Mouse (Mus musculus) lung, postnatal 4 days (tissue): Measurements from ENCODE around the gene Etnk2.

Experiments
- DNase-seq, 2 experiments: peaks; one replicate each; pipeline ENCODE4 v3.0.0; 2021

The Etnk2 gene

DNA sequence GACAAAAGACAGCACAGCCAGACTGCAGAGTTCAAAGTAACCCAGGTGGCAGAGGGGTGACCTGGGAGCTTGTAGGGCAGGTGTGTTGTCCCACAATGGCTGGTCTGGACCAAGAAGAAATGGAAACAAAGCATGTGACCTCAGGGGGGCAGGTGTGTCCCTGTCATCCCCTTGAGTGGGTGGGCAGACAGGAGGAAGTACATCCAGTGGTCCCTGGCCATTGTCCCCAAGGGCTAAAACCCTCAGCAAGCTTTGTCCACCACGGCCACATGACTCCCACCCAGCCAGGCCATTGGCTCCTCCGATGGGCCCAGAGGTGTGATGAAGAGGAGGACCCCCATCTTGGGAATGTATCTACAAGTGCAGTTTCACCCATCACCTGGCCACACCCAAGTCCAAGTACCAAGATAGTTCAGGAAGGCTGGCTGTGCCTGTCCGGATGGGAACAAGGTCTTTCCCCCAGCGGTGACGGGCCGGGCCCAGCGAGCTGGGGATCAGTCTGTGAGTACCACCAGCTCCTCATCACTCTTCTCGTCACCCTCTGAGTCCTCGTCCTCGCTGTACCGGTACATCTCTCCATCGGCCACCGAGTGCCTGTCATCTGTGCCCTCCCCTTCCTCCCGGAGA is 19.9 kb downstream of the Etnk2 start:
- DNase-seq: no peak

GRCm38 (mm10) chr1:133385506-133385905 is 22.1 kb downstream of the Etnk2 start:
- peak; percentile 76 to 87 for DNase-seq

DNA sequence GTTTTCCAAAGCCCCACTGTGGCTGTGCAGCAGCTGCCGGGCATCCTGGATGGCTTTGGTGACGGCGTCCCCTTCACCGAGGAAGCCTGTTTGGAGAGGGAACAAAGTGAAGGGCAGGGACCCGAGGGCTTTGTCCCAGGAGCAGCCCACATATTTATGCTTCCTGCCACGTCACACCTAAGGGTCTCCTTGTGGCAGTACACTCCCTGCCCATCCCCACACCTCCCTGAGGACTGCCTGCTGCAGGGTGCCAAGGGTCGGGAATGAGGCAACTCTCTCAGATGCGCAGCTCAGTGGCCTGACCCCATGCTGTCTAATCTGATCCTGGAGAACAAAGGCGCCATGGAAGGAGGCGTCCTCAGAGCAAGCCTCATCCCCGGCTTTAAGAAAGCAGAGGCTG is 22.8 kb downstream of the Etnk2 start:
- DNase-seq: no peak

DNA sequence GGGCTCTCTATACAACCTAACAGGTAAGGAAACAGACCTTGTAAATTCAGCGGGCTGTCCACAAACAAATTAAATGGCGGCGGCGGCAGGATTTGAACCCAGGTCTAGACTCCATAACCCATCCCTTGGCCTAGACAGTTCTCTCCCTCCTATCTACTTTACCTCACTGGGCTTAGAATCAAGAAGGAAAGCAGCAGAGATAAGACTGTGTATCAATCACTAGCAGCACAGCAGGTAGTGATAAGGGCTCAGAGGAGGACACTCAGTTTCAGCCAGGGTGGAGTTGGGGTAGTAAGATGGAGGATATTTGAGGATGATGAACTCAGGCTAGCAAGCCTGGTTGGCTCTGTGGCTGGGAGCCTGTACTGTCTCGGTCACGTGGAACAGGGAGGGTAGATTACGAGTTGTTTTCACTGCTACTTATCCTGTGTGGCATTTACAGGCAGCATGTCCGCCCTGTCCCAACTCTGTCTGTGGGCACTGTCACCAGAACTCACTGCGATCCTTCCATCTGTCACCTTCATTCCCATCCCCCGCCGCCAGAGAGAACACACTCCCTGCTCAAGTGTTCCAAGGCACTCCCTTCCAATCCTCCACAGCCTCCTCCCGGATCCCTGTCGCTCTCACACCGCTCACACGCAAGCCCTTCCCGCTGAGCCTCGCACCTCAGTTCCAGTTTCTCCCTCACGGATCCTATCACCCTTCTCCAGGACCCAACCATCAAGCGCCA is 24.3 kb downstream of the Etnk2 start:
- DNase-seq: no peak

DNA sequence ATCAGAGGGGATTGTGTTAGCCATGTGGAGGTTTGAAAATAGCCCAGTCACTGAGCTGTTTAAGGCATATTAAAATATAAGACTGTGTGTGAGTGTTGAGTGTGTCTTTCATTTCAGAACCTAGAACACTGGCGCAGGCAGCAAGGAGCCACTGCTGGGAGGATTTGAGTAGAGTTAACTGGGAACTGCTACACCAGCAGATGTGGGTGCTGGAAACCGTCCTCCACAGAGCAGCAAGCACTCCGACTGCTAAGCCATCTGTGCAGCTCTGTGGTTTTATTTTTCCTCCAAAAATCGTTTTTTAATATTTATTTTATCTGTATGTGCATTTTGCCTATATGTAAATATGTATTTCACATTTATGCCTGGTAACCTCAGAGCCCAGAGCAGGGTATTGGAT is 31.3 kb downstream of the Etnk2 start:
- DNase-seq: no peak

GRCm38 (mm10) chr1:133396693-133397092 is 33.3 kb downstream of the Etnk2 start:
- DNase-seq: no peak

GRCm38 (mm10) chr1:133397094-133397482 is 33.7 kb downstream of the Etnk2 start:
- DNase-seq: no peak

GRCm38 (mm10) chr1:133397483-133398237 is 34.3 kb downstream of the Etnk2 start:
- peak; percentile 58 to 74 for DNase-seq

DNA sequence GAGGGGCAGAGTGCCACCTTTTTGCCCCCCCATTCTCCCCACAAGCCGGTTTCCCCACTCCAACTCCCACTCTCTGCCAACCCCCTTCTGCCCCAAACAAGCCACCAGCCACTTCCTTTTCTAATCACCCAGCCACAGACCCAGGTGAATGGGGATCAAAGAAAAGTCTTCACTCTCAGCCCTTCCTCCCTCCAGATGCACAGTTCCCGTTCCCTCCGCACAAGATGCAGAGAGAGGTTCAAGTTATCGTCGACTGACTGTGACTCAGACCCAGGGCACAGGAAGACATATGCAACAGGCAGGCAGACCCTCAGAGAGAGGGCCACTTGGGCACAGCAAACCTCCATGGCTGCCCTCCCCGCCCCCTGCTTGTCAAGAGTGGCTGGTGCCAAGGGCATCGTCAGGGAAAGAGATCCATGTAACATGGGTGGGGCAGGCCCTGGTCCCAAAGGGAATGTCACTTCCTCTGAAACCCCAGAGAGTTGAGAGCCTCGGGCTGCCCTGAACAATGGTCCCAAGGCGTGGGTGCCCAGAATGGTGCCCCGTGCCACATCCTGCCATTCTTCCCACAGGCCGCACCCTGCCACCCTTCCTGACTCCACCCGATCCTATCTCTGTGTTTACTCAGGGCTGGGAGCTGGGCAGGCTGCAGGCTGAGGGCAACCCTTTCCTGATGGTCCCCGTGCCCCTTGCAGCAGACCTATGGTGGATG is 36.8 kb downstream of the Etnk2 start:
- DNase-seq: peak; percentile 79 to 92

DNA sequence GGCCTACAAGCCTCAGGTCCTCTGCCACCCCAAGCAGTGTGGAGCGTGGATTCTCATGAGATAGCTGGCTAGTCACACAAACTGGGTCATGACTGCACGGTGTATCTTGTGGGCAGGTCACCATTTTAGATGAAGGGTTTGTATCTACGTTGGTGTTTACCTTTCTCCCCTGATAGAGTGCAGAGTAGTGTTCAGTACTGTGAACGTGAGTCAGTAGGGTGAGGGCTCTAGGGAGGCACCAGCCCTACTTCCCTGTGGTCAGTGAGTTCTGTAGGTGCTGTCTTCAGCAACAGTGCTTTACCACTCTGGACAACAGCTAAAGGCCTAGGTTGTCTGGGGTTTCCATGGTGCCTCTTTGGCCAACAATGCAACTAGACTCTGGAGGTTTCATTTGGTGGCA is 40.6 kb downstream of the Etnk2 start:
- DNase-seq: peak; percentile 3 to 7

GRCm38 (mm10) chr1:133406614-133407013 is 43.2 kb downstream of the Etnk2 start:
- DNase-seq: peak in 1 of 2 experiments; percentile 56

GRCm38 (mm10) chr1:133407436-133407835 is 44.1 kb downstream of the Etnk2 start:
- no peak for DNase-seq

- peak in 1 of 2 experiments; percentile 11 for DNase-seq
Measured at GRCm38 (mm10) chr1:133408321-133408720, 44.9 kb downstream of the Etnk2 start.

GRCm38 (mm10) chr1:133408880-133409516 is 45.6 kb downstream of the Etnk2 start:
- DNase-seq: no peak

DNA sequence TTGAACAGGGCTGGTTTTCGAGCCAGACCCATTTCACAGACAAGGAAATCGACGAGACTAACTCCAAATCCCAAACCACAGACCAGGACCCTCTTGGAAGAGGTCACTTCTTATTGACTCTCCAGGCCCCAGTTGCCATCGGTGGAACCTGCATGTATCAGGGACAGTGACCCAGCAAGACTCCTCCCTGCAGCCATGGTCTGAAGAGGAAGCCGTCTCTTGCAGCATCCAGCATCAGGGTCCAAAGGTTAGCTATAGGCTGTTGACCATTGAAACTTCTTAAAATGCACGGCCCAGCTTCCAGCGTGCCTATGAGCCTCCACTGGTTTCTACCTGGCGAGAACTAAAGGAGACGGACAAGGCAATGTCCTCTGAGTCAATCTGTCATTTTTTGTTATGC is 46.4 kb downstream of the Etnk2 start:
- no peak for DNase-seq

- DNase-seq: no peak
Measured at GRCm38 (mm10) chr1:133411506-133412147, 48.3 kb downstream of the Etnk2 start.

- DNase-seq: peak in 1 of 2 experiments; percentile 47
Measured at GRCm38 (mm10) chr1:133412941-133413340, 49.6 kb downstream of the Etnk2 start.

- no peak for DNase-seq
Measured at GRCm38 (mm10) chr1:133415086-133415485, 51.7 kb downstream of the Etnk2 start.

DNA sequence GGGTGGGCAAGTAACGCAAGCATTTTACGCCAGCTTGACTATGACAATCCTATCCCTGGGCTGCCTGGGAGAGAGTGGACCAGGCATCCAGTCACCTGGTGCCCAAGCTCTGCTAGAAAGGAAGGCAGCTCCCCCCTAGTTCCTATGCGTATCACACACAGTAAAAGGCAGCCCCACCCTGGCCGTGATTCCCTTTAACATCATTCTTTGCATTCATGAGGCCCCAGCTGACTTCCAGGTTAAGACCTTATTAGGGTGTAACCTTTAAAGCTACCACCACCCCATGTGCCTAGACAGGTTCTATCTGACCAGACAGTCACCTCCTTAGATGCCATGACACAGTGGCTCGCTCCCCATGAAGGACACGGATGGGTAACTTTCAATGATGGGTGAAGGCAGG is 52.1 kb downstream of the Etnk2 start:
- no peak for DNase-seq

GRCm38 (mm10) chr1:133416472-133416871 is 53.1 kb downstream of the Etnk2 start:
- DNase-seq: no peak

DNA sequence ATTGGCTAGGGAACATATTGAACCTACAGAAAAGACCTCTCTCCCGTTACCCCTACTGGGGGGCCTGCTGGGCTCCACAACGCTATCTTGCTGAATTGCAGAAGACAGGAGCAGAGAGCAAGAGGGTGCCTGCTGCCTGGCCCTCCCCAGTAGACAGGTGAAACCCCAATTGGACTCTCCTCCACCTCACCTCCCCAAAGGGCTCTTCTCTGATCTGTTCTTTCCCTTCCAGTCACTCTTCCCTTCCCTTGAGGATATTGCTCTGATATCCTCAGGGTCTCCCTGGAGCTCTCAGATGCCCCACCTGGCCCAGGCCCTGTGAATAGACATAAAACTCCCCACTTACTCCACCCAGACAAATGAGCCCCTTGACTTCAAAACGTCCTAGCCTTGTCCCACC is 53.7 kb downstream of the Etnk2 start:
- no peak for DNase-seq

- peak in 1 of 2 experiments; percentile 28 for DNase-seq
Measured at GRCm38 (mm10) chr1:133417539-133417938, 54.2 kb downstream of the Etnk2 start.
